Mouse (Mus musculus) heart, adult 2 months (tissue): ENCODE measurements at regions not wholly inside any gene's neighbourhood (a gene's known extent, or its start where the extent isn't known, plus 50 kb on each side); places are given as distances from the start of the nearest gene placed in this dataset.

Source experiments
- CTCF ChIP-seq: fragments of 200-600 bp; IDR thresholded peaks from 2 replicates; pipeline ENCODE4 v1.8.1; 2022; ENCODE audit warnings: antibody characterized with exemption, mild to moderate bottlenecking, moderate library complexity
- POLR2A ChIP-seq: fragments of 200-500 bp; IDR thresholded peaks from 2 replicates; pipeline ENCODE4 v1.6.1; 2011; ENCODE audit warnings: mild to moderate bottlenecking, low read depth, low read length, control low read depth; ENCODE audit not compliant: insufficient read depth

GRCm38 (mm10) chr3:143919744-143920143, 285.3 kb downstream of the Lmo4 start:
- TF ChIP-seq CTCF (no peak), POLR2A (no peak)
